Mouse (Mus musculus) hindbrain, embryonic 11.5 days (tissue): ENCODE measurements around the gene Rhox4g. TPM values are rescaled to one million over a fixed set of nuclear protein-coding genes. Genes with fewer than 3 reads are reported as not detected.
"Not testable (repeated sequence)": the region's sequence is repeated elsewhere in the genome, so short reads cannot be mapped to it uniquely, and the experiment has no call there.

Experiments used
- ATAC-seq: fragments of 200-750 bp; cut with Nextera tagmentation; 2 replicates; pipeline ENCODE4 v1.8.0; 2017; ENCODE audit warnings: mild to moderate bottlenecking, moderate TSS enrichment, moderate library complexity; ENCODE audit not compliant: low FRiP score
- DNase-seq: peaks from one replicate; pipeline ENCODE4 v3.0.0-alpha.2; 2015; ENCODE audit warnings: low spot score
- H3K27ac ChIP-seq: fragments of 300-500 bp; sonication (generic); 2 replicates; pipeline ENCODE4 v1.5.1; 2014; ENCODE audit warnings: mild to moderate bottlenecking, low read depth, low read length
- H3K27me3 ChIP-seq: fragments of 300-500 bp; sonication (generic); 2 replicates; pipeline ENCODE4 v1.6.1; 2014; ENCODE audit warnings: mild to moderate bottlenecking, low read length, moderate library complexity, mixed read lengths; ENCODE audit not compliant: control insufficient read depth, insufficient read depth
- H3K36me3 ChIP-seq: fragments of 300-500 bp; sonication (generic); 2 replicates; pipeline ENCODE4 v1.6.1; 2014; ENCODE audit warnings: mild to moderate bottlenecking, low read length, moderate library complexity, mixed read lengths; ENCODE audit not compliant: control insufficient read depth, insufficient read depth
- H3K4me1 ChIP-seq: fragments of 300-500 bp; sonication (generic); replicated peaks from 2 replicates; pipeline ENCODE4 v1.6.1; 2014; ENCODE audit warnings: low read length, mixed read lengths; ENCODE audit not compliant: control insufficient read depth, insufficient read depth
- H3K4me2 ChIP-seq: fragments of 300-500 bp; sonication (generic); replicated peaks from 2 replicates; pipeline ENCODE4 v1.6.1; 2014; ENCODE audit warnings: mild to moderate bottlenecking, low read depth, low read length
- H3K4me3 ChIP-seq: fragments of 300-500 bp; sonication (generic); 2 replicates; pipeline ENCODE4 v1.5.1; 2014; ENCODE audit warnings: low read depth, low read length
- H3K9ac ChIP-seq: fragments of 300-500 bp; sonication (generic); 2 replicates; pipeline ENCODE4 v1.6.1; 2014; ENCODE audit warnings: low read depth, low read length
- H3K9me3 ChIP-seq: fragments of 300-500 bp; sonication (generic); 2 replicates; pipeline ENCODE4 v1.6.1; 2016; ENCODE audit warnings: low read length; ENCODE audit not compliant: control insufficient read depth
- WGBS: fragments of 180-500 bp; shearing (Covaris S2); extraction: QIAGEN DNeasy Blood & Tissue Kit; methylation state at CpG from one replicate; pipeline ENCODE4 v1.1.7; 2014; 5-methylcytosine and 5-hydroxymethylcytosine counted together
- polyA plus RNA-seq: library from polyadenylated mRNA; unstranded; fragments of >200 nt; fragmentation: Nextera tagmentation; extraction: Ambion mirVana; gene quantifications from 2 replicates; pipeline ENCODE4 v1.2.1, GENCODE M21; 2014

The Rhox4g gene
- not detected in 2 replicates for polyA plus RNA-seq

- not testable (repeated sequence) for H3K4me1 ChIP-seq, H3K27ac ChIP-seq, ATAC-seq, H3K27me3 ChIP-seq, H3K36me3 ChIP-seq, H3K9me3 ChIP-seq, H3K4me2 ChIP-seq, H3K9ac ChIP-seq, DNase-seq, H3K4me3 ChIP-seq
- WGBS, result 91% methylated on average over 9 of the region's 20 CpGs
Observed at GRCm38 (mm10) chrX:37651227-37651626, at the start of gene Rhox4g. TSS of gene Rhox4g (minus strand) at chrX:37651327.

GRCm38 (mm10) chrX:37692261-37692660 is 41.1 kb upstream of the Rhox4g start:
- WGBS, result 80% methylated on average over 2 of the region's 2 CpGs
- H3K9me3 ChIP-seq, result no peaks in the 10 kb centered on the region
- ATAC-seq, result no peak

GRCm38 (mm10) chrX:37683031-37683715 is 32.0 kb upstream of the Rhox4g start:
- H3K27me3 ChIP-seq, result no peaks in the 10 kb centered on the region
- no peak overlapping the region for H3K4me2 ChIP-seq
- no peak overlapping the region for H3K4me3 ChIP-seq
- H3K27ac ChIP-seq, result no peak overlapping the region
- H3K9ac ChIP-seq, result no peak overlapping the region
- no peaks in the 10 kb centered on the region for H3K36me3 ChIP-seq
- ATAC-seq, result no peak
- no peaks in the 10 kb centered on the region for H3K9me3 ChIP-seq
- no peak for DNase-seq
- no peaks in the 10 kb centered on the region for H3K4me1 ChIP-seq
- WGBS, result 82% methylated on average over 24 of the region's 24 CpGs

More at GRCm38 (mm10) chrX:37692261-37692660, 41.1 kb upstream of the Rhox4g start:
- no peak for DNase-seq
- no peak overlapping the region for H3K4me2 ChIP-seq
- H3K9ac ChIP-seq, result no peak overlapping the region
- H3K27ac ChIP-seq, result no peak overlapping the region
- H3K4me3 ChIP-seq, result no peak overlapping the region
- no peaks in the 10 kb centered on the region for H3K4me1 ChIP-seq
- no peaks in the 10 kb centered on the region for H3K36me3 ChIP-seq
- H3K27me3 ChIP-seq, result no peaks in the 10 kb centered on the region

- 88% methylated on average over 8 of the region's 8 CpGs for WGBS
- H3K9ac ChIP-seq, DNase-seq, H3K36me3 ChIP-seq, H3K4me2 ChIP-seq, H3K27ac ChIP-seq, H3K4me1 ChIP-seq, H3K4me3 ChIP-seq, H3K9me3 ChIP-seq, H3K27me3 ChIP-seq, ATAC-seq: not testable (repeated sequence)
Observed at GRCm38 (mm10) chrX:37673177-37673576, 22.1 kb upstream of the Rhox4g start, which contains the start of gene Rhox2h. TSS of gene Rhox2h (minus strand) at chrX:37673277.

GRCm38 (mm10) chrX:37668664-37669063 is 17.5 kb upstream of the Rhox4g start, which contains the start of gene Rhox3h:
TSS of gene Rhox3h (minus strand) at chrX:37668764.
- H3K4me2 ChIP-seq, H3K27ac ChIP-seq, H3K9me3 ChIP-seq, H3K4me1 ChIP-seq, H3K36me3 ChIP-seq, H3K27me3 ChIP-seq, ATAC-seq, H3K9ac ChIP-seq, DNase-seq, H3K4me3 ChIP-seq: not testable (repeated sequence)
- no CpG with 5 or more reads among the region's 3 CpGs for WGBS

- not testable (repeated sequence) for H3K9me3 ChIP-seq, H3K36me3 ChIP-seq, H3K9ac ChIP-seq, ATAC-seq, H3K27me3 ChIP-seq, H3K4me2 ChIP-seq, H3K27ac ChIP-seq, H3K4me1 ChIP-seq, H3K4me3 ChIP-seq, DNase-seq
- 91% methylated on average over 6 of the region's 6 CpGs for WGBS
Observed at GRCm38 (mm10) chrX:37643370-37643769, 7.8 kb downstream of the Rhox4g start, which contains the start of gene Rhox2g. TSS of gene Rhox2g (minus strand) at chrX:37643470.

- not testable (repeated sequence) for ATAC-seq, H3K4me2 ChIP-seq, H3K4me3 ChIP-seq, H3K27ac ChIP-seq, H3K9me3 ChIP-seq, H3K9ac ChIP-seq, DNase-seq, H3K4me1 ChIP-seq, H3K36me3 ChIP-seq, H3K27me3 ChIP-seq
- 92% methylated on average over 2 of the region's 2 CpGs for WGBS
Observed at GRCm38 (mm10) chrX:37628512-37628911, 22.6 kb downstream of the Rhox4g start, which contains the start of gene Rhox3g. TSS of gene Rhox3g (minus strand) at chrX:37628612.

- not testable (repeated sequence) for H3K4me2 ChIP-seq, ATAC-seq, H3K4me1 ChIP-seq, H3K9ac ChIP-seq, H3K9me3 ChIP-seq, H3K27me3 ChIP-seq, H3K36me3 ChIP-seq, H3K4me3 ChIP-seq, H3K27ac ChIP-seq, DNase-seq
- WGBS, result 93% methylated on average over 12 of the region's 19 CpGs
Observed at GRCm38 (mm10) chrX:37607604-37608003, 43.5 kb downstream of the Rhox4g start, which contains the start of gene Rhox4f. TSS of gene Rhox4f (minus strand) at chrX:37607704.
